Mouse (Mus musculus): Measurements from ENCODE around the gene Tmem214.

DNA sequence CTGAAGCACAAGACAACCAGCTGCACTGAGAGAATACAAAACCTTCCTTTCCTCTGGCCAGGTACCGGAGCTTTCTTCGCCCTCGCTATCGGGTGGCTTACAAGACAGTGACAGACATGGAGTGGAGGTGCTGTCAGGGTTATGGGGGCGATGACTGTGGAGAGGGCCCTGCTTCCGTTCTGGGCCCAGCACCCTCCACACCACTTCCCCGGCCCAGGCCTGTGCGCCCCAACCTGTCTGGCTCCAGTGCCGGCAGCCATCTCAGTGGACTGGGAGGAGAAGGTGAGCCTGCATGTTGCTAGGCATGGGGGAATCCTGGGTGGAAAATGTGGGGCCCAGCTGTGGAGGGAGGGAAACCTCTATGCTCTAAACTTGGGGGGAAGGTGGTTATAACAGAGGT is 47.6 kb downstream of the Tmem214 start:
- TF ChIP-seq CTCF (IDR thresholded peaks at IDR 0.05; ENCODE audit: borderline replicate concordance, insufficient read depth, low read length): no peak
- no peak for TF ChIP-seq POLR2A (IDR thresholded peaks at IDR 0.05; ENCODE audit: low read depth, low read length)

Measured in embryonic fibroblast, embryonic 13.5 days (primary cell).